Mouse (Mus musculus): ENCODE data around the gene S100a14. TPM values are rescaled to one million over a fixed set of nuclear protein-coding genes. Genes with fewer than 3 reads are reported as not detected.
A peak's percentile ranks its signal among the peaks of the same experiment; 100 is the strongest.

Gene S100a14
- polyA plus RNA-seq, 1 experiment from 2014 or later, result 0.87 TPM

DNA sequence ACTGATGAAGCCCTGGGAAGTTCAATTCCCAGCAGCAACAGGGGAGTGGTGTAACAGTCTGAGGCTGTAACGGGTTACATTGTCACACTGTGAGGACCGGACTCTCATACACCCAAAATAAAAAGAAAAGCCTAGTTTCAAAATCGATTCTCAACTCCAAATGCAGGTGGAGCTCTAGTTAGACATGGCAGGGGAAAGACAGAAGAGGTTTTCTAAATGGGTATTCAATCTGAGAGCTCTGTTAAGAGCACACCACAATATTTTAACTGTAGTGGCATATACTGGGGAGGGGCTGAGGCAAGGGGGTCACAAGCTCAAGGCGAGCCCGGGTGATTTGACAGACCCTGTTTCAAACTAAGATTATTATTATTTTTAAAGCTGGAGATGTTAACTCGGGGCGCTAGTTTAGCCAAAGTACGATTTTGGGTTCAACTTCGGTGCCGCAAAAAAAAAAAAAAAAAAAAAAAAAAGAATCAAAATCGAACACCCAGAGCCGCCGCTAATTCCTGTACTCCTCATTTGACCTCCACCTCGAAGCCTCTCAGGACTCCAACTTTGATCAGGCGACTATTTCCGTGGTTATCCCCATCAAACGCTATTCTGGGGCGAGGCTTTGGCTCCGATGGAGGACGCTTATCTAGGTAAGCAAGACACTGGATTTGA, 18.2 kb upstream of the S100a14 start:
- WGBS, result 2% methylated on average over 20 of the region's 20 CpGs

DNA sequence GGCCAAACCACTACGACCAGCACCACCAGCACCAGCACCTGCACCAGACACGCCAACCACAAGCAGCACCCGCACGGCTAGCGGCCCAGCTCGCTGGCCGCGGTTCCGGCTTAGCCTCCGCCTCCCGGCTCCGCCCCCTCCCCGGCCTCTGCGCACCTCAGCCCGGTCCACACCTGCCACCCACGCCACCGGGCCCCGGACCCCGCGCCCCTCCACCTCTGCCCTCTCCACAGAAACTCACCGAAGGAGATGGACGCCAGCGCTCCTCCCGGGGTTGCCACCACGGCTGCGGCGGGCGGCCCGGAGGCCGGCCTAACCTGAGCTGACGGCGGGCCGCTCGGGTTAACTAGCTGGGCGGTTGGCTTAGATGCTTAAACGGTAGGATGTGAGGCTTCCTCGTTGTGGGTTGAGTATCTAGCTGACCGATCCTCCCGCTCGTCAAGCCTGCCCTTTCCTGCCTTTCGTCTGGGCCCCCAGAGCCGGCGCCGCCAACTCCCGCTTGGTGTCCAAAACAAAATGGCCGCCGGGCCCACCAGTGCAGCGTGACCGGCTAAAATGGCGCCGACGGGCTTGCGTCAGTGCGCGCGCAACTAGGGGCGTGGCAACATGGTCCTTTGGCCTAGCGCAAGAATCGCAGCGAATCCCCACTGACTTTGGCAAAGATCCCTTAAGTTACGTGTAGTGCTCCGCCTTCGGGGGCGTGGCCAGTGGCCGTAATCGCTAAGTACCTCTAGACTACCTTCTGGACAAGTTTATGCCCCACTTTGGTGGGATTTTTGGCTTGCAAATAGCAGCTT, 17.5 kb upstream of the S100a14 start, which contains the start of gene Chtop:
Gene Chtop, minus strand, starts transcription at position 549 of the 797 bp plus-strand sequence.
- H3K4me2 ChIP-seq, result peak within 1 kb of the TSS; percentile 75
- H3K27me3 ChIP-seq (replicated peaks), result peaks cover 13% of the 10 kb centered on the region
- H3K9ac ChIP-seq (replicated peaks), result peak within 1 kb of the TSS; percentile 100
- WGBS, result under 1% methylated on average over 66 of the region's 66 CpGs
- H3K4me1 ChIP-seq, result peaks cover 35% of the 10 kb centered on the region
- H3K36me3 ChIP-seq, result peaks cover 20% of the 10 kb centered on the region
- ATAC-seq (ENCODE audit: low FRiP score), result peak; percentile 93
- no peaks in the 10 kb centered on the region for H3K9me3 ChIP-seq (replicated peaks)
- peak within 1 kb of the TSS; percentile 94 for H3K4me3 ChIP-seq (replicated peaks)
- peak within 1 kb of the TSS; percentile 95 for H3K27ac ChIP-seq (replicated peaks)

More for the DNA sequence above, 18.2 kb upstream of the S100a14 start:
- Histone ChIP-seq H3K36me3 (peaks cover 28% of the 10 kb centered on the region), H3K9me3 (replicated peaks) (no peaks in the 10 kb centered on the region), H3K4me3 (replicated peaks) (peak overlapping the region; percentile 94), H3K4me1 (peaks cover 34% of the 10 kb centered on the region), H3K27me3 (replicated peaks) (peaks cover 5% of the 10 kb centered on the region), H3K4me2 (peak overlapping the region; percentile 75), H3K9ac (replicated peaks) (peak overlapping the region; percentile 100), H3K27ac (replicated peaks) (peak overlapping the region; percentile 95)
- ATAC-seq (ENCODE audit: low FRiP score), result no peak; the same call in 1 of the 2 replicates

- ATAC-seq (ENCODE audit: low FRiP score), result peak; percentile 32; the same call in 1 of the 2 replicates
- Histone ChIP-seq H3K9ac (replicated peaks) (no peak overlapping the region), H3K4me3 (replicated peaks) (peak overlapping the region; percentile 94), H3K4me1 (peaks cover 36% of the 10 kb centered on the region), H3K9me3 (replicated peaks) (no peaks in the 10 kb centered on the region), H3K27ac (replicated peaks) (peak overlapping the region; percentile 95), H3K27me3 (replicated peaks) (peaks cover 18% of the 10 kb centered on the region), H3K4me2 (peak overlapping the region; percentile 75), H3K36me3 (peaks cover 18% of the 10 kb centered on the region)
- WGBS, result 22% methylated on average over 2 of the region's 2 CpGs
These were observed 16.9 kb upstream of the S100a14 start for GRCm38 (mm10) chr3:90509747-90510123.

DNA sequence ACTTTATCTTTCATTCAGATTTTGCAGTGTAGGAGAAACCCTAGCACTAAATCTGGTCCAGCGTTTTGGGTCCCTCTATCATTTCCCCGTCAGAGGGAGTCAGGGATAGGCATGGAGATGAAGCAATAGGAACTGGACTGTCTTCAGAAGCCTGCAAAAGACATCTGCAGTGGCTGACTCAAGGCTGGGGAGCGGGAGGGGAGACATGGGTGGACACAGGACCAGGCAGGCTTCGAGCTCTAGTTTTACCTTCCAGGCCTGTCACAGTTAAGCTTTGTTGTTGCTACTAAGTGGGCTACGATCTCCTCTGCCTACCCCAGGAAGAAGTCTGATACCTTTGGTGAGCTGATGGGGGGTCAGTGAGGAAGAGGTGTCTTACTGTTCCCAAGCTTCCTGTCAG, 14.4 kb upstream of the S100a14 start:
- Histone ChIP-seq H3K27ac (replicated peaks) (no peak overlapping the region), H3K4me3 (replicated peaks) (no peak overlapping the region), H3K4me1 (peaks cover 33% of the 10 kb centered on the region), H3K27me3 (replicated peaks) (peaks cover 29% of the 10 kb centered on the region), H3K36me3 (no peaks in the 10 kb centered on the region; the same call in 1 of the 2 replicates), H3K9me3 (replicated peaks) (no peaks in the 10 kb centered on the region), H3K4me2 (no peak overlapping the region), H3K9ac (replicated peaks) (no peak overlapping the region)
- ATAC-seq (ENCODE audit: low FRiP score), result no peak
- 92% methylated on average over 5 of the region's 5 CpGs for WGBS

DNA sequence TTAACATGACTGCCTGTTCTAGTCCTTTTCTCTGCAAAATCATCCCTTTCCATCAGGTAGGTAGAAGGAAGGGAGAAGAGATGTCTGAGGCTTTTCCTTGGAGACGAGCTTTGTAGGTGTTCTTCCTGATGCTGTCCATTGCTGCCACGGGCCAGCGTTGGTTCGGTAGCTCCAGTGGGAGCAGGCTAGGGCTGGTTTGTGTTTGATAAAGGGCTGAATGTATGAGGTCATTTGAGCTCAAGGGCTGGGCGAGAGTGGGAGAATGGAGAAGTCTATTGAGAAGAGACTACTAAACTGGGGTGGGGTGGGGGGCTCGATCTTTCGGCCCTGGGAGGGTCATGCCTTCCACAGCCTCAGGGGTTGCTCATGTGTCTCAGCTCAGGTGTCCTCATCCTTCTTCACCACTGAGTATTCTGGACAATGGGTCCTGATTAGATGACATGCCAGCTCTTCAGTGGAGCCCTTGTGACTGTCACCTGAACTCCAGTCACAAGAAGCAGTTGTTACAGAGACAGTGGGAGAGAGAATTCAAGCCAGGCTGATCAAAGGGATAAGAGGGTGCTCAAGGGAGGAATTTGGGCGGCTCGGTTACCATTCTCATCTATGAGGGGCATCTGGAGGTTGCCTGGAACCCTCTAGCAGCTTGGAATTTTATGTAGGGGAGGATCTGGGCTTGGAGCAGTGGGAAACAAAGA, 13.6 kb upstream of the S100a14 start:
- peaks cover 29% of the 10 kb centered on the region for H3K27me3 ChIP-seq (replicated peaks)
- no peaks in the 10 kb centered on the region for H3K36me3 ChIP-seq
- ATAC-seq (ENCODE audit: low FRiP score), result no peak
- no peak overlapping the region for H3K4me2 ChIP-seq
- H3K4me3 ChIP-seq (replicated peaks), result no peak overlapping the region
- H3K4me1 ChIP-seq, result peaks cover 25% of the 10 kb centered on the region
- H3K27ac ChIP-seq (replicated peaks), result no peak overlapping the region
- WGBS, result 79% methylated on average over 9 of the region's 9 CpGs
- H3K9ac ChIP-seq (replicated peaks), result no peak overlapping the region
- H3K9me3 ChIP-seq (replicated peaks), result no peaks in the 10 kb centered on the region

DNA sequence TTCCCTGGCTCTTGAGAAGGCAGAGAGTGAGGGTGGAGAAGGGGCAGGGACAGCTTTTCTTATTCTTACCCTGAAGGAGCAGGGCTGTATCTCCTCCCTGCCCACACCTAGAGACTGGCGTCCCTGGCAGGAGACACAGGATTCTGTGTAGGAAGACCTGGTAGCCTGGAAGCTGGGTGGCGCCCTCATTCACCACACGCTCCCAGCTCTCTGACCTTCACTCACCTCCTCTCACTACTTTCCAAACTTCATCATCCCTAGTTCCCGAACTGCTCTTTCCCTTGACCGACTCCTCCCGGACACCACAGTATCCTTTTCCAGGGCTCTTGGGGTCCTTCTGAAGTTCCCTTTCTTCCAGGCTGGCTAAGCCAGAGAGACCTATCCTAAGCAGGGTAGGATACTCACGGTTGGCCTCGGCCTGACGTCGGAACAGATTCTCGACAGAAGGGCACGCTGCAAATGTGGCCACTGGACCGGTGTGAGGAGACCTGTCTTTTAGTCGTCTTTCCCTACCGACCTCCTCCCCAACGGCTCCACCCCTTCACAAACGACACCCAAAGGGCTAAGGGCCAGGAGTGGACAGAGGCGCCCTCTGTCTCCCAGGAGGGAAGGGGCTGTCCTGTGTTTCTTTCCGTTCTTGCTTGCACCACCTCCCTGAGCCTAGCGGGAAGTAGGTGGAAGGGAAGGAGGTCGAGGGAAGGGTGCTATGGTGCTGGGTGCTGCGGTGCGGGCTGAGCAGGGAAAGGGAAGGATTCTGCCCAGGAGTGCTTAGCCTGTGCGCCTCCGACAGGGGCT, 12.7 kb upstream of the S100a14 start, which contains the start of the genes S100a1 and S100a13:
Gene S100a1, minus strand, starts transcription at position 597 of the 795 bp plus-strand sequence.
Gene S100a13, plus strand, starts transcription at position 640 of the 795 bp plus-strand sequence.
- ATAC-seq (ENCODE audit: low FRiP score), result no peak
- no peaks in the 10 kb centered on the region for H3K36me3 ChIP-seq
- H3K9ac ChIP-seq (replicated peaks), result peak within 1 kb of the TSS; percentile 37
- H3K27ac ChIP-seq (replicated peaks), result peak within 1 kb of the TSS; percentile 30; the same call in 1 of the 2 replicates
- peaks cover 29% of the 10 kb centered on the region for H3K27me3 ChIP-seq (replicated peaks)
- peak within 1 kb of the TSS; percentile 61 for H3K4me2 ChIP-seq
- H3K4me1 ChIP-seq, result peaks cover 22% of the 10 kb centered on the region
- H3K4me3 ChIP-seq (replicated peaks), result peak within 1 kb of the TSS; percentile 34
- no peaks in the 10 kb centered on the region for H3K9me3 ChIP-seq (replicated peaks)
- WGBS, result 5% methylated on average over 25 of the region's 25 CpGs

GRCm38 (mm10) chr3:90514691-90515090, 12.0 kb upstream of the S100a14 start:
- peak overlapping the region; percentile 61 for H3K4me2 ChIP-seq
- H3K36me3 ChIP-seq, result no peaks in the 10 kb centered on the region
- H3K9me3 ChIP-seq (replicated peaks), result no peaks in the 10 kb centered on the region
- H3K9ac ChIP-seq (replicated peaks), result peak overlapping the region; percentile 37
- peaks cover 29% of the 10 kb centered on the region for H3K27me3 ChIP-seq (replicated peaks)
- peaks cover 20% of the 10 kb centered on the region for H3K4me1 ChIP-seq
- WGBS, result 3% methylated on average over 10 of the region's 10 CpGs
- H3K4me3 ChIP-seq (replicated peaks), result peak overlapping the region; percentile 34
- ATAC-seq (ENCODE audit: low FRiP score), result no peak; the same call in 1 of the 2 replicates
- H3K27ac ChIP-seq (replicated peaks), result peak overlapping the region; percentile 30; the same call in 1 of the 2 replicates

GRCm38 (mm10) chr3:90515242-90515641, 11.4 kb upstream of the S100a14 start:
- no peak for ATAC-seq (ENCODE audit: low FRiP score)
- H3K9me3 ChIP-seq (replicated peaks), result no peaks in the 10 kb centered on the region
- 42% methylated on average over 1 of the region's 1 CpGs for WGBS
- peak overlapping the region; percentile 61 for H3K4me2 ChIP-seq
- H3K4me3 ChIP-seq (replicated peaks), result peak overlapping the region; percentile 34
- no peaks in the 10 kb centered on the region for H3K36me3 ChIP-seq
- H3K27ac ChIP-seq (replicated peaks), result no peak overlapping the region
- H3K27me3 ChIP-seq (replicated peaks), result peaks cover 29% of the 10 kb centered on the region
- no peak overlapping the region; the same call in 1 of the 2 replicates for H3K9ac ChIP-seq (replicated peaks)
- H3K4me1 ChIP-seq, result peaks cover 18% of the 10 kb centered on the region

DNA sequence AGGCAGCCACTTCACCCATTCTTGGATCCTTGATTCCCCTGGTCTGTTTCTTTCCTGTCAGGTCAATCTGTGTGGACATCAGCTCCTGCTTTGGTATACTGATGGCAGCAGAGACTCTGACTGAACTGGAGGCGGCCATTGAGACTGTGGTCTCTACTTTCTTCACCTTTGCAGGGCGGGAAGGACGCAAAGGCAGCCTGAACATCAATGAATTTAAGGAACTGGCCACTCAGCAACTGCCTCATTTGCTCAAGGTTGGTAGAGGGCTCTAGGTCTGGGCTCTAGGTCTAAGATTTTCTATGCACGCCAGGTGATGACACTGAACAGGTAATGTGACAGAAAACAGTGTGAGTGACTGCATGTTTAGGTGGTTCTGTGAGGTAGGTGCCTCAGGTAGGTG, 10.9 kb upstream of the S100a14 start:
- H3K9ac ChIP-seq (replicated peaks), result no peak overlapping the region
- no peak overlapping the region for H3K4me3 ChIP-seq (replicated peaks)
- no peaks in the 10 kb centered on the region for H3K9me3 ChIP-seq (replicated peaks)
- no peak overlapping the region for H3K4me2 ChIP-seq
- H3K27ac ChIP-seq (replicated peaks), result no peak overlapping the region
- ATAC-seq (ENCODE audit: low FRiP score), result no peak
- WGBS, result 91% methylated on average over 4 of the region's 4 CpGs
- peaks cover 29% of the 10 kb centered on the region for H3K27me3 ChIP-seq (replicated peaks)
- H3K36me3 ChIP-seq, result no peaks in the 10 kb centered on the region
- H3K4me1 ChIP-seq, result peaks cover 18% of the 10 kb centered on the region

- 83% methylated on average over 4 of the region's 4 CpGs for WGBS
- Histone ChIP-seq H3K36me3 (no peaks in the 10 kb centered on the region), H3K27ac (replicated peaks) (no peak overlapping the region), H3K9ac (replicated peaks) (no peak overlapping the region), H3K4me2 (no peak overlapping the region), H3K4me1 (peaks cover 18% of the 10 kb centered on the region), H3K27me3 (replicated peaks) (peaks cover 27% of the 10 kb centered on the region), H3K4me3 (replicated peaks) (no peak overlapping the region), H3K9me3 (replicated peaks) (no peaks in the 10 kb centered on the region)
- ATAC-seq (ENCODE audit: low FRiP score), result no peak
These were observed 8.9 kb upstream of the S100a14 start for GRCm38 (mm10) chr3:90517711-90518110.

- H3K9me3 ChIP-seq (replicated peaks), result no peaks in the 10 kb centered on the region
- no peaks in the 10 kb centered on the region for H3K27me3 ChIP-seq (replicated peaks)
- no peaks in the 10 kb centered on the region for H3K36me3 ChIP-seq
- no peak overlapping the region for H3K4me3 ChIP-seq (replicated peaks)
- ATAC-seq (ENCODE audit: low FRiP score), result no peak
- no peak overlapping the region for H3K27ac ChIP-seq (replicated peaks)
- no peak overlapping the region for H3K9ac ChIP-seq (replicated peaks)
- WGBS, result 73% methylated on average over 4 of the region's 4 CpGs
- H3K4me2 ChIP-seq, result no peak overlapping the region
- H3K4me1 ChIP-seq, result no peaks in the 10 kb centered on the region
These were observed 1.2 kb upstream of the S100a14 start for GRCm38 (mm10) chr3:90525421-90525820.

Data from neural tube, embryonic 15.5 days (tissue).